Mouse (Mus musculus): ENCODE measurements around the gene Ephx1. TPM values are rescaled to one million over a fixed set of nuclear protein-coding genes. Genes with fewer than 3 reads are reported as not detected.

The Ephx1 gene
- polyA plus RNA-seq, 2 experiments: 6.7 to 6.8 TPM

- H3K27ac ChIP-seq (replicated peaks; ENCODE audit: low read depth, low read length): no peak within 1 kb of the TSS
These were observed 86.0 kb downstream of the Ephx1 start, which contains the start of gene Lefty1 for GRCm38 (mm10) chr1:180934467-180935419. Lefty1 (plus strand) TSS chr1:180935022.

GRCm38 (mm10) chr1:180933659-180934058, 87.0 kb downstream of the Ephx1 start:
- no peak overlapping the region for H3K9ac ChIP-seq (ENCODE audit: low read depth, low read length, severe bottlenecking)
- no peak for TF ChIP-seq POLR2A (IDR thresholded peaks at IDR 0.05; ENCODE audit: borderline replicate concordance, extremely low read depth, insufficient read depth, insufficient read length)
- H3K9me3 ChIP-seq (ENCODE audit: control insufficient read depth, low read length): no peaks in the 10 kb centered on the region
- no peaks in the 10 kb centered on the region for H3K36me3 ChIP-seq (ENCODE audit: control insufficient read depth, insufficient read depth, low read length)
- no peaks in the 10 kb centered on the region for H3K4me1 ChIP-seq (ENCODE audit: control insufficient read depth, insufficient read depth, low read length)
- H3K4me3 ChIP-seq (replicated peaks; ENCODE audit: low read length): no peak overlapping the region
- no peak overlapping the region for H3K4me2 ChIP-seq (replicated peaks; ENCODE audit: low read depth, low read length, severe bottlenecking)
- WGBS: 34% methylated on average over 6 of the region's 6 CpGs
- ATAC-seq (ENCODE audit: low FRiP score, low read depth) (no peak), DNase-seq (ENCODE audit: low spot score) (no peak)
- peaks cover 35% of the 10 kb centered on the region for H3K27me3 ChIP-seq (ENCODE audit: control insufficient read depth, insufficient read depth, low read length)
- no peak overlapping the region for H3K27ac ChIP-seq (replicated peaks; ENCODE audit: low read depth, low read length)

More at GRCm38 (mm10) chr1:180934467-180935419, 86.0 kb downstream of the Ephx1 start, which contains the start of gene Lefty1:
- no peak within 1 kb of the TSS for H3K4me3 ChIP-seq (replicated peaks; ENCODE audit: low read length)
- ATAC-seq (ENCODE audit: low FRiP score, low read depth) (no peak), DNase-seq (ENCODE audit: low spot score) (no peak)
- peaks cover 35% of the 10 kb centered on the region for H3K27me3 ChIP-seq (ENCODE audit: control insufficient read depth, insufficient read depth, low read length)
- no peak within 1 kb of the TSS for H3K9ac ChIP-seq (ENCODE audit: low read depth, low read length, severe bottlenecking)
- no peaks in the 10 kb centered on the region for H3K36me3 ChIP-seq (ENCODE audit: control insufficient read depth, insufficient read depth, low read length)
- TF ChIP-seq POLR2A (IDR thresholded peaks at IDR 0.05; ENCODE audit: borderline replicate concordance, extremely low read depth, insufficient read depth, insufficient read length): no peak
- no peaks in the 10 kb centered on the region for H3K4me1 ChIP-seq (ENCODE audit: control insufficient read depth, insufficient read depth, low read length)
- no peaks in the 10 kb centered on the region for H3K9me3 ChIP-seq (ENCODE audit: control insufficient read depth, low read length)
- WGBS: 14% methylated on average over 21 of the region's 21 CpGs
- no peak within 1 kb of the TSS for H3K4me2 ChIP-seq (replicated peaks; ENCODE audit: low read depth, low read length, severe bottlenecking)

GRCm38 (mm10) chr1:180931106-180931505, 89.6 kb downstream of the Ephx1 start:
- Histone ChIP-seq H3K36me3 (ENCODE audit: control insufficient read depth, insufficient read depth, low read length) (no peaks in the 10 kb centered on the region), H3K27ac (replicated peaks; ENCODE audit: low read depth, low read length) (no peak overlapping the region), H3K4me2 (replicated peaks; ENCODE audit: low read depth, low read length, severe bottlenecking) (no peak overlapping the region), H3K4me3 (replicated peaks; ENCODE audit: low read length) (no peak overlapping the region), H3K4me1 (ENCODE audit: control insufficient read depth, insufficient read depth, low read length) (no peaks in the 10 kb centered on the region), H3K9me3 (ENCODE audit: control insufficient read depth, low read length) (no peaks in the 10 kb centered on the region), H3K27me3 (ENCODE audit: control insufficient read depth, insufficient read depth, low read length) (peaks cover 26% of the 10 kb centered on the region), H3K9ac (ENCODE audit: low read depth, low read length, severe bottlenecking) (no peak overlapping the region)
- DNase-seq (ENCODE audit: low spot score) (no peak), ATAC-seq (ENCODE audit: low FRiP score, low read depth) (no peak)
- WGBS: 43% methylated on average over 3 of the region's 3 CpGs
- no peak for TF ChIP-seq POLR2A (IDR thresholded peaks at IDR 0.05; ENCODE audit: borderline replicate concordance, extremely low read depth, insufficient read depth, insufficient read length)

GRCm38 (mm10) chr1:180929599-180929998, 91.1 kb downstream of the Ephx1 start:
- 37% methylated on average over 2 of the region's 2 CpGs for WGBS
- no peak for ATAC-seq (ENCODE audit: low FRiP score, low read depth)
- H3K27ac ChIP-seq (replicated peaks; ENCODE audit: low read depth, low read length): no peak overlapping the region
- no peak for DNase-seq (ENCODE audit: low spot score)
- no peak overlapping the region for H3K4me3 ChIP-seq (replicated peaks; ENCODE audit: low read length)
- no peaks in the 10 kb centered on the region for H3K36me3 ChIP-seq (ENCODE audit: control insufficient read depth, insufficient read depth, low read length)
- peaks cover 12% of the 10 kb centered on the region for H3K27me3 ChIP-seq (ENCODE audit: control insufficient read depth, insufficient read depth, low read length)
- no peak for TF ChIP-seq POLR2A (IDR thresholded peaks at IDR 0.05; ENCODE audit: borderline replicate concordance, extremely low read depth, insufficient read depth, insufficient read length)
- no peaks in the 10 kb centered on the region for H3K9me3 ChIP-seq (ENCODE audit: control insufficient read depth, low read length)
- no peak overlapping the region for H3K9ac ChIP-seq (ENCODE audit: low read depth, low read length, severe bottlenecking)
- no peaks in the 10 kb centered on the region for H3K4me1 ChIP-seq (ENCODE audit: control insufficient read depth, insufficient read depth, low read length)
- no peak overlapping the region for H3K4me2 ChIP-seq (replicated peaks; ENCODE audit: low read depth, low read length, severe bottlenecking)

GRCm38 (mm10) chr1:180926286-180926685, 94.4 kb downstream of the Ephx1 start:
- H3K9ac ChIP-seq (ENCODE audit: low read depth, low read length, severe bottlenecking): no peak overlapping the region
- DNase-seq (ENCODE audit: low spot score): no peak
- H3K27ac ChIP-seq (replicated peaks; ENCODE audit: low read depth, low read length): no peak overlapping the region
- TF ChIP-seq POLR2A (IDR thresholded peaks at IDR 0.05; ENCODE audit: borderline replicate concordance, extremely low read depth, insufficient read depth, insufficient read length): no peak
- no peak overlapping the region for H3K4me2 ChIP-seq (replicated peaks; ENCODE audit: low read depth, low read length, severe bottlenecking)
- no peaks in the 10 kb centered on the region for H3K27me3 ChIP-seq (ENCODE audit: control insufficient read depth, insufficient read depth, low read length)
- H3K36me3 ChIP-seq (ENCODE audit: control insufficient read depth, insufficient read depth, low read length): no peaks in the 10 kb centered on the region
- ATAC-seq (ENCODE audit: low FRiP score, low read depth): no peak
- H3K4me3 ChIP-seq (replicated peaks; ENCODE audit: low read length): no peak overlapping the region
- no peaks in the 10 kb centered on the region for H3K4me1 ChIP-seq (ENCODE audit: control insufficient read depth, insufficient read depth, low read length)
- no peaks in the 10 kb centered on the region for H3K9me3 ChIP-seq (ENCODE audit: control insufficient read depth, low read length)
- 71% methylated on average over 4 of the region's 4 CpGs for WGBS

Other genes starting within 250 kb of the Ephx1 start
- gene H3f3a, start 207.0 kb downstream of the Ephx1 start, polyA plus RNA-seq (2012; rRNA removed): 1,296 and 1,586 TPM in 2 replicates
- 2,743 and 2,800 TPM in 2 replicates for gene H3f3a, start 207.0 kb downstream of the Ephx1 start, polyA plus RNA-seq (2014; fragmentation: Nextera tagmentation; extraction: Ambion mirVana)
- 24.6 and 29.8 TPM in 2 replicates for gene Sde2, start 169.8 kb downstream of the Ephx1 start, polyA plus RNA-seq (2012; rRNA removed)
- gene Sde2, start 169.8 kb downstream of the Ephx1 start, polyA plus RNA-seq (2014; fragmentation: Nextera tagmentation; extraction: Ambion mirVana): 30.9 and 33.0 TPM in 2 replicates
- 0.11 and 0.36 TPM in 2 replicates for gene Lefty2, start 127.8 kb downstream of the Ephx1 start, polyA plus RNA-seq (2012; rRNA removed)
- 0.17 and 0.80 TPM in 2 replicates for gene Lefty2, start 127.8 kb downstream of the Ephx1 start, polyA plus RNA-seq (2014; fragmentation: Nextera tagmentation; extraction: Ambion mirVana)
- 62.5 and 80.3 TPM in 2 replicates for gene Pycr2, start 116.6 kb downstream of the Ephx1 start, polyA plus RNA-seq (2012; rRNA removed)
- 91.5 and 95.6 TPM in 2 replicates for gene Pycr2, start 116.6 kb downstream of the Ephx1 start, polyA plus RNA-seq (2014; fragmentation: Nextera tagmentation; extraction: Ambion mirVana)
- gene Lefty1, start 85.9 kb downstream of the Ephx1 start, polyA plus RNA-seq (2012; rRNA removed): 4.1 and 4.8 TPM in 2 replicates
- 2.7 and 3.5 TPM in 2 replicates for gene Lefty1, start 85.9 kb downstream of the Ephx1 start, polyA plus RNA-seq (2014; fragmentation: Nextera tagmentation; extraction: Ambion mirVana)
- gene Tmem63a, start 78.6 kb downstream of the Ephx1 start, polyA plus RNA-seq (2012; rRNA removed): 47.9 and 56.9 TPM in 2 replicates
- gene Tmem63a, start 78.6 kb downstream of the Ephx1 start, polyA plus RNA-seq (2014; fragmentation: Nextera tagmentation; extraction: Ambion mirVana): 18.2 and 19.1 TPM in 2 replicates
- not detected in 2 replicates for gene 9130409I23Rik, start 30.3 kb upstream of the Ephx1 start, polyA plus RNA-seq (2012; rRNA removed)
- gene 9130409I23Rik, start 30.3 kb upstream of the Ephx1 start, polyA plus RNA-seq (2014; fragmentation: Nextera tagmentation; extraction: Ambion mirVana): not detected in 2 replicates
- 69.1 and 79.4 TPM in 2 replicates for gene Nvl, start 123.3 kb upstream of the Ephx1 start, polyA plus RNA-seq (2012; rRNA removed)
- 37.0 and 42.7 TPM in 2 replicates for gene Nvl, start 123.3 kb upstream of the Ephx1 start, polyA plus RNA-seq (2014; fragmentation: Nextera tagmentation; extraction: Ambion mirVana)
- 24.3 and 26.6 TPM in 2 replicates for gene Cnih4, start 123.8 kb upstream of the Ephx1 start, polyA plus RNA-seq (2012; rRNA removed)
- gene Cnih4, start 123.8 kb upstream of the Ephx1 start, polyA plus RNA-seq (2014; fragmentation: Nextera tagmentation; extraction: Ambion mirVana): 90.5 and 99.3 TPM in 2 replicates
- gene Wdr26, start 191.1 kb upstream of the Ephx1 start, polyA plus RNA-seq (2012; rRNA removed): 57.9 and 58.7 TPM in 2 replicates
- 45.4 and 50.2 TPM in 2 replicates for gene Wdr26, start 191.1 kb upstream of the Ephx1 start, polyA plus RNA-seq (2014; fragmentation: Nextera tagmentation; extraction: Ambion mirVana)